Mouse (Mus musculus) lung, postnatal 25 days (tissue): Measurements from ENCODE around the gene Atad1.
"Not testable (repeated sequence)": the region's sequence is repeated elsewhere in the genome, so short reads cannot be mapped to it uniquely, and the experiment has no call there.

Experiments used
- DNase-seq: peaks from one replicate; pipeline ENCODE4 v3.0.0; 2022; ENCODE audit warnings: low spot score

The Atad1 gene

DNA sequence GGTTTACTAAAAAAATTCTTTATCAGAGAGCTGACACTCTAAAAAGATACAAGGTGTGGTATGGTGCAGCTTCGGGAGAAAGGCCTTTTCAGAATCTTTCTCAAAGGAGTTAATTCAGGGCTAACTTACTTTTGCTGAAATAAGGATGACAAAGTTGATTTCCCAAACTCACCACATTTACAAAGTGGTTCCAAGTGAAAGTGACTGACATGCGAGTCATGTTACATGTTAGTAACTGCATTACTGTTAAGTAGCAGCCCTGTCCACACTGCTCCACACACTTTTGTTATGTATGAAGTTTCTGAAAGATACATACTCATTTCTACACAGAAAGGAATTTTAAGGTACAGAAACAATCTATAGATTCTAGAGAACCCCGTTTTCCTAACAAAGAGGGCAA, 63.8 kb downstream of the Atad1 start:
- DNase-seq, result no peak

DNA sequence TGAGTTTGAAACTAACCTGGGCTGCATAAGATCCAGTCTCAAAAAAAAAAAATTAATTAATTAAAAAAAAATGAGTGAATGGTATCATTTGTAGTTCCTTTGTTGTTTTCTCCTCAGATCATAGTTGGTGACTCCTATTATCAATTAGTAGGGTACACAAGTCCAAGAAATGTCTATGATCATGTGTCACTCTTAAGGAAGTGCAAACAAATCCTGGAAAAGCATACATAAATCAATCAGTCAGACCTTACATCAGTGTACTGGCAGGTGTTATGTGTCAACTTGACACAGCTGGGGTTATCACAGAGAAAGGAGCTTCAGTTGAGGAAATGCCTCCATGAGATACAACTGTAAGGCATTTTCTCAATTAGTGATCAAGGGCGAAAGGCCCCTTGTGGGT, 71.8 kb downstream of the Atad1 start:
- not testable (repeated sequence) for DNase-seq

DNA sequence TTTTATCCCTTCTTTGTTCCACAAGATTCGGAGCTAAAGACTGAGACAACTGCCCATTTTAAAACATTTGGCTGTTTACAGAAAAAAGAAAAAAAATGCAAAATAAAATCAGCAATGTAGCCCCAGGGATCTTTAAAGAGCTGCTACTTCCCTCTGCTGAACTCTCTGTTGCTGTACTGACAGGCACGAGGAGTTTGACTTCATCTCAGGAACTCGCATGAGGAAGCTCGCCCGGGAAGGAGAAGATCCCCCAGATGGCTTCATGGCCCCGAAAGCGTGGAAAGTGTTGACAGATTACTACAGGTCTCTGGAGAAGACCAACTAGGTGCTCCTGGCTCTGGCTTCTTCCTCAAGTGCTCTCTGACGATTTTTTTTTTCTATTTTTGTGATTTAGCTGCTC, 74.3 kb downstream of the Atad1 start:
- DNase-seq, result no peak

DNA sequence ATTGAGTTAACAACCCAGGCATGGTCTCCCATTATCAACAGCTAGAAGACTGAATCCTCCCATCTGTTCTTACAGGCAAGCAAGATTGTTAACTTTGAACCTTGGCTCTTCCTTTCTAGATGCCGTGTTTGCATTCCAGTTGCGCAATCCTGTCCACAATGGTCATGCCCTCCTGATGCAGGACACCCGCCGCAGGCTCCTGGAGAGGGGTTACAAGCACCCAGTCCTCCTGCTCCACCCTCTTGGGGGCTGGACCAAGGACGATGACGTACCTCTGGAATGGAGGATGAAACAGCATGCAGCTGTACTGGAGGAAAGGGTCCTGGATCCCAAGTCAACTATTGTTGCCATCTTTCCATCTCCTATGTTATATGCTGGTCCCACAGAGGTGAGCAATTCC, 76.7 kb downstream of the Atad1 start:
- DNase-seq, result no peak

DNA sequence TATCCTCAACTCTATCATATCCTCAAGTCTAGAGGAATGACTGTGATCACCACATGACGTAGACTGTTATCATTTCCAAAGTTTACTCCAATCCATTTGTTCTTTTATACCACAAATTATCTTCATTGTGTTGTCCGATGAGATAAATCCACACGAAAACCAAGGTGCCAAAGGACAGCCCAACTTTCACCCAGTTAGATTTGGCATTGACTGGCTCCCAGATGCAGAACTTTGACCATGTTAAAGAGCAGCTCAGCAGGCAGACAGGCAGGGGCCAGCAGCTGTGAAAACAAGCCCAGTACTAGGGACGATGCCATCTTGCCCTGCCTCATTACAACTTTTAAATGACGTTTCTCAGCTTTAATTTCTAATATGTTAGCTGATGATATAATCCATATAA, 80.2 kb downstream of the Atad1 start:
- no peak for DNase-seq

DNA sequence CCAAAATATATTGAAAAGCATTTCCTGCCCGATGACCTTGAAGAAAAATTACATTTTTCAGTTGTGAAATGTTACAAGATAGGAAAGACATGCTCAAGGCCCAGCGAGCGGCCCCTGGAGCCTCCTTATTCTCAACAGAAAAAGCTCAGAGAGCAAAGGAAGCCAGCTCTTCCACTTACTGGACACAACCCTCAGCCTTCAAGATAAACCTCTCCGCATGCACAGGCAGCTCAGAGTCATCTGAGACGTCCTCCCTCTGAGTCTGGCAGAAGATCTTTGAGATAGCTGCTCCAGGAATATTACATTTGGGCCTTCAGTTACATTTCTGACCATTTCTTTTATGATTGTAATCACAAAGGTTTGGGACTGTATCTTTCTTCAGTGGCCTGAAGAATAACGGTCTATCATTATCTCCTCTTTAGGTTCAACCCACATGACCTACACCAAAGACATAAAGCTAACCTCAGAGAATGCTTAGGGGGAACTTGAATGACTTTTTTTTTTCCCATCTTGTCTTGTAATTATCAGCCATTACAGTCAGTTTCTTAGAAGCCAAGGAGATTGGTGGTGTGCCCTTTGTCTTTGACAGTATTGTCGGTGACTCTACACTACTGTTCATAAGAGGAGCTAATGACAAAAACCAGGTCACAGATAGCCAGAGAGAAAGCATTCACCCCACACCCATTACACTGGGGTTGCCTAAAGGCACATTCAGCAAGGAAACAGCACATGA, 85.8 kb downstream of the Atad1 start:
- no peak for DNase-seq

DNA sequence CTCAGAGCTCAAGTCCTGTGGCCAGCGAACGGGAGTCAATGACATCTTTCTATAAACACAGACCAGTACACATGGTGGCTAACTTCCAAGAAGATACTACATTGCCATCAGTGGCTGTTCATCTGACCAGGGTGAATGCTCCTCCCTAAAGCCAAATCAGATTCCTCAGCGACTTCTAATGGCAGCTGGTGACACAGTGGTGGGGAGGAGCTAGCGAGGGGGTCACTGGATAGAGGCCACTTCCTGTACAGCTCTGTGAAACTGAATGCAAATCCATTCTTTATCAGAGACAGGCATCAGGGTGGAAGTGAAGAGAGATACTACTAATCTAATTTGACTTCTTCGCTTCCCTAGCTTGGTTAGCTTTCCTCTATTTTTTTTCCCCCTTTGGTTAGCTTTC, 86.5 kb downstream of the Atad1 start:
- no peak for DNase-seq

DNA sequence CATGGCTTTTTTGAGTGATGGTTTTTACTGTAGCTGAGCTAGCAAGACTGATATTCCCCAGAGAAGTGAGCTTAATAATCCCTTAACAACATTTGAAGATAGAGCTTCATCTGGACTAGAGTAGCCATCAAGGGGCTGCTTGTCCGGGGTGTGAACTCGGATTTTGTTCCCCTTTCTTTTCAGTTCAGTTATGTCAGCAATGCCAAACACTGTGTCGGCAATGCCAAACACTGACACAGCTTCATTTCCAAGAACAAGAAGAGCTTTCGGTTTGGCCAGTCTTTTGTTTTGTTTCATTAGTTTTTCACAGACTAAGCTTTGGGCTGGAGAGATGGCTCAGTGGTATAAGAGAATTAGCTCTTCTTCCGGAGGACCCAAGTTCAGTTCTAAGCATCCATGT, 88.5 kb downstream of the Atad1 start:
- DNase-seq, result no peak

DNA sequence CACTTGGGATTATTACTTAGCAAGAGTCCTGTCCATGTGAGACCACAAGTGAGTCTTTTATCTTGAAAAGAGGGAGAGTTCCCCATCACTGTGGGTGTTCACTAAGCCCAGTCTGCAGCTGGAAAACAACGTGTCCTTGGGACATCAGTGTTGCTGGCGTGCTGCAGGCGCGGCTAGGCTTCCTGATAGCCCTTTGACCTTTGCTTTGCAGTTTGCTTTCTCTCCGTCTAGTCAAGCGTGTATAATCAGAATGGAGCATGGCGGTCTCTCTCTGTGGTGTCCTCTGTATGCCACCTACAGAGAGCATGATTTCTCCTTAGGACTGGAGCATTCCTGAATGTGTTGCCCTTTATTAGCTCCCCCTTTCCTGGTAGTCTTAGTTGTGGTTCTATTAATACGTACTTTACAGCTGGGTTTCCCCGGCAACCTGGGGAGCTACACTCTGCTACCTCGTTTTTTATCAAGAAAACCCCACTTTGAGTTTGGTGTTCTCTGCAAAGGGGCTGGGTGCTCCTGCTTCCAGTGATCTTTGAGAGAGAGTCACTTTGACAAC, 91.5 kb downstream of the Atad1 start:
- DNase-seq, result no peak

DNA sequence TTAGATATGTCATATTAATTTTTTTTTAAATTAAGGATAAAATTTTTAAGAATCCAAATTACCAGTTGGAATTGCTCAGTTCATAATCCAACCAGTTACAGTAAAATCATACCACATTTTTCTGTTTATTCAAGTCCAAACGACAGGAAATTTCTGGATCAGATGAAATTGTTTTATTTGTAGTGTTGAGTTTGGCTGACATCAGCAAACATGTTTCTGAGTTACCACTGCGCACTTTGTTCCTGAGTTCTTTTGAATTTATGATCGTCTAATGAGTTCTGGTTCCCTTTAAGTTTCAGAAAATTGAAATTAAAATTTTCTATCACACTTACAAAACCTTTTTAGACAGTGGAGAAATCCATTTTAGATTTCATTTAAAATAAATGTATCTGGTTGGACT, 93.2 kb downstream of the Atad1 start:
- DNase-seq, result no peak

DNA sequence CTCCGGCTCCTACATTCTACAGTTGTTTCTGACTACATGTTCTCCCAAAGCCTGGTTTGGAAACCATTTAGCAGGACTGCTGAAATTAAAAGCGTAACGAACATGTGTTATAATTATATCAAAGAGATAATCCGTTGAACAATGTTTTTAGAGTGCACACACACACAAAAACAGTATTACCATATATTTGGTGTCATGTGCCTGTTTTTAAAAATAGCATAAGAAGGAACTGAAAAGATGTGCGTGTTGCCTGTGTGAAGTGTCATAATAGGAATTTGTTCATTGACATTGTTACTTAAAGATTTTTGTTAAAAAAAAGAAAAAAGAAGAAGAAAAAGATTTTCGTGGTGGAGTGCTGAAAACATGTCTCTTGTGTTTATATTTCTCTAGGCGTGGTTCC, 93.6 kb downstream of the Atad1 start:
- DNase-seq, result no peak

DNA sequence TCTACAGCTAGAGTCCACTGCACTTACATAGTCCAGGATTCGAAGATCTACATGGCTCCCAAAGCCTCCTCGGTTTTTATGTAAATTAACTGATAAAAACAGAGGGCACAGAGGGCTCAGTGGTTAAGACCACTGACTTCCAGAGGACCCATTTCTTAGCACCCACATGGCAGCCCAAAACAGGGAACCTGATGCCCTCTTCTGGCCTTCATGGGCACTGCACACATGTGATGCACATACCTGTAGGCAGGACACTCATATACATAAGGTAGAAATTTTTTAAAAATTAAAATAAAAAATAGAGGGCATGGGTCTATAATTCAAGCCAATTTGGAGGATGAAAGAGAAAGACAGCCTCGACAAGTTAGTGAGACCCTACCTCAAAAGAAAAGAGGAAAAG, 95.9 kb downstream of the Atad1 start:
- no peak for DNase-seq

DNA sequence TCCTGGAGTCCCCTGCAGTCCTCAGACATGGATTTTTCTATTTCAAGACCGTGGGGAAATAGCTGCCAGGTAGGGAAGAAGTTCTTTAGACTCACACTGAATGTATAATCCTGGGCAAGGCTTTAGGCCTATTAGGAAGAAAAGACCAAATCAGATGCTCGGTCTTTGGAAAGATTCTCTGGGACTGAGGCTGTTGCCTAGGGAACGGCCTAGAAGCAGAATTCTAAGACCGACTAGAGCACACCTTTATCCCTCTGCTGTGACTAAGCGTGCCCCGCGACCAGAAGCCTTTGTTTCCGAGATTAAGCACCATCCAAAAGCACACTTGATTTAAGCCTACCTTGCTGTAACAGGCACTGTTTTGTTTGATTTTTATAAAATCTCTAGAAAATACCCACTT, 97.6 kb downstream of the Atad1 start:
- no peak for DNase-seq

DNA sequence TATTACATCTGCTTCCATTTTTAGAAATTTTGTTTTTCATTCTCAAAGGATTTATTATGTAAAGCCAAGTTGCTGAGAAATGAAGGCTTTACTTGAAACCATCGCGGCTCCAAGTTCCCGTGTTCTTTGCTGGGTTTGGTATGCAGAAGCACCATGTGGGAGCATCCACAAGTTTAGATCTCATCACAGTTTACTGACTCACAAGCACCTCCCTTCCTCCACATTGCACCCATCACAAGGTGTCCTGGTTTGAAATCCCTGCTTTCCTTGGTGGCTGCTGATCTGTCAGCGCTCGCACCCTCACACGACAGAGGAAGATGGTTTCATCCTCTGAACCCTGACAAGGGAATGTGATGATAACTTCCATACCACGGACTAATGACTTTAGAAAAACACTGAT, 98.1 kb downstream of the Atad1 start:
- DNase-seq, result no peak

DNA sequence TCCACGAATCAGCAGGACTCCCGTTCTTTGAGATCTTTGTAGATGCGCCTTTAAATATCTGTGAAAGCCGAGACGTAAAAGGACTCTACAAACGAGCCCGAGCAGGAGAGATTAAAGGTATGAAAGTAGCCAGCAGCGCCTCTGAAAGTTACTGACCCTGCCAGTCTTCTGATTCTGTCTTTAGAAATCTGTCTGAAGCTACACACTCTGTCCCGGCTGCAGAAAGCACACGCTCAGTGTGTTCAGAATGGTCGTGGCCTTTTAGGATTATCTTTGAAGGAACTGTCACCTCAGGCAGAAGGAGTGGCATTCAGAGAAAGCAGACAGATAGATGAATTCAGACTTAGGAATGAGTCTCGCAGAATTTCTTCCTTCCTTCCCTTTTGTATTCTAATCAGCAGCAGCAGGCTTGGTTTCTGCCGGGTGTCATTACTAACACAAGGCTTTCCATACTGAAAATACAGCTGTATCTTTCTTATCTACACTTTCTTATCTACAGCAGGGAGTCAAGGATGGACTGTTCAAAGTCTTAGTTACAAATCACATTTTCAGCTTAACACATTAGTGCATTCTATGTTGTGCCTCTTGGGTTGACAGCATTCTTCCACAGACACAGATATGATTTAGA, 101.2 kb downstream of the Atad1 start:
- no peak for DNase-seq

DNA sequence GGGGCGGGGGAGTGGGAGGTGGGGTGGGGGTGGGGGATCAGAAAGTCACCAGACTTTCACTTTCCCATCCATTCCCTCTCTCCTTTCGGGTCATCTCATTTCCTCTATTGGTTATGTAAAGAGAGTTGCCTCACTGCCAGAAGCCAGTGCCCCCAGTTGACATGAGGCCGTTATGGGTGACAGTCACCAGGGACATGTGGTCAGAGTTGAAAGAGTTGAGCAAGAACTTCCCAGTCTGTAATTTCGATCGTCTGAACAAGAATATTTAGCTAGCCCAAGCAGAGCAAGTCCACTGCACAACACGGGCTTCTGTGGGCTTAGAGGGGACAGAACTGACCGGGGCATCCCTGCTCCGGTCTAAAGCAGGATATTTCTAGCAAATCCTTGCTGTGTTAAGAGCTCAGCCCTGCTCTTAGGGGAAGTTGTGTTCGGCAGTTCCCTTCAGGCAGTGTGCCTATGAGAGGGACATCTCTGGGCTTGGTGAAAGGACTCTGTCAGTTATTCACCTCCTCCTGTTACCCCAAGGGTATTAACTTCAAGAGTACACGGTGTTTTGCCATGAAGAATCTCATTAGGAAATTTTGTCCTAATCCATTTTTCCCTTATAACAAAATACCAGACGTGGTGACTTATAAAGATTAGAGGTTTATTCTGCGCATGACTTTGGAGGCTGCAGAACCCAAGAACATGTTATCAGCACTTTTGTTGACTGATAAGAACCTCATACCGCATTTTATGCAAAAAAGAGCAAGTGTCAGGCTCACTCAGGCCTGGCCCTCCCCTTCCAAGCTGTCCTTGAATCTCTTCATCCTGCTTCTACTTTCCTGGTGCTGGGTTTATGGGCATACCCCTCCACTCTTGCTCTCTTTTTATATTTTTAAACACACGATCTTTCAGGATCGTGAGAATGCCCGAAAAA, 102.0 kb downstream of the Atad1 start:
- peak; percentile 53 for DNase-seq

DNA sequence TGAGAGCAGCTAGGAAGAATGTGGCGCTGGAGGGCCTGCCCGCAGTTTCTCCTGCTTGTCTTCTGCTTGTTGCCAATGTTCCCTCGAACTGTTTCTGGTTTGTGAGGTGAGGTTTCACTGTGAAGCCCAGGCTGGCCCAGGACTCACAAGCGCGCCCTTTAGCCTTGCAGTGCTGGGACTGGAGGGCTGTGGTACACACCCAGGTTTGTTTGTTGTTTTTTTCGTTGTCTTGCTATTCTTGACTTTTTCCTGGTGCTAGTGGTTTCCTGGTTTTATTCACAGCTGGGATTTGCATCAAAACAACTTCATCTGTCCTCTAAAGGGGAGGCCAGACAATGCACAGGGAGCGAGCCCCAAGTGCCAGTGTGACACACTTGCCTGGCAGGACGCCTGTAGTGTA, 104.7 kb downstream of the Atad1 start:
- no peak for DNase-seq

DNA sequence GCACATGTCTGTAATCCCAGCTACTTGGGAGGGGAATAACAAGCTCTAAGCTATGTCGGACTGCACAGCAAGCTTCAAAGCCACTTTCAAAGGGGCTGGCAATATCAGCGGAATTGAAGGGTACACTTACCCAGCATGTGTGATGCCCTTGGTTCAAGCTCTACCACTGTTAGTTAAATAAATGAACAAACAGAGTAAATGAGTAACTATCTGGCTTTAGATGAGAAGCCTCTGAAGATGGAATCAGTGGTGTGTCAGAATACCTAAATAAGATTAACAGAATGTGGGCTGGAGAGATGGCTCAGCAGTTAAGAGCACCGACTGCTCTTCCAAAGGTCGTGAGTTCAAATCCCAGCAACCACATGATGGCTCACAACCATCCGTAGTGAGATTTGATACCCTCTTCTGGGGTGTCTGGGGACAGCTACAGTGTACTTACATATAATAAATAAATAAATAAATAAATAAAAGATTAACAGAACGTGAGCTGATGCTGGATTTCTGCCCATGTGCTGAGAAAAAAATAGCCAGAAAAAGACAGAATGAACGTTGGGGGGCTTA, 110.9 kb downstream of the Atad1 start:
- DNase-seq, result no peak

DNA sequence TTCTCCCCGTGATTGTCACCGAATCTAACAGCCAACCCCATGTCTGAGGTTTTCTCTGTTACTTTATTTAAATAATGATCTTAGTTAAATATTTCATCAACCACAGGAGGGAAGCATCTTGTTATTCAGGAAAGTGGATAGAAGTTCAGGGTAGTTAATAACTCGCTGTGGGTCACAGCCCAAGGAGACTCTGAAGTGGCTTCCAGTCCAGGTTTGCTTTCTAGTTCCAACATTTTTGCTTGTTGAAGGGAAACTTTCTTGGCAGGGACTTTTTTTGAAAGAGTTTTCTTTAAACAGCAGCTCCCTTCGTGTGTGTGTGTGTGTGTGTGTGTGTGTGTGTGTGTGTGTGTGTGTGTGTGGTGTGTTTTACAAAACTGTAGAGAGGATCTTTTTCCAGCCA, 112.0 kb downstream of the Atad1 start:
- no peak for DNase-seq

DNA sequence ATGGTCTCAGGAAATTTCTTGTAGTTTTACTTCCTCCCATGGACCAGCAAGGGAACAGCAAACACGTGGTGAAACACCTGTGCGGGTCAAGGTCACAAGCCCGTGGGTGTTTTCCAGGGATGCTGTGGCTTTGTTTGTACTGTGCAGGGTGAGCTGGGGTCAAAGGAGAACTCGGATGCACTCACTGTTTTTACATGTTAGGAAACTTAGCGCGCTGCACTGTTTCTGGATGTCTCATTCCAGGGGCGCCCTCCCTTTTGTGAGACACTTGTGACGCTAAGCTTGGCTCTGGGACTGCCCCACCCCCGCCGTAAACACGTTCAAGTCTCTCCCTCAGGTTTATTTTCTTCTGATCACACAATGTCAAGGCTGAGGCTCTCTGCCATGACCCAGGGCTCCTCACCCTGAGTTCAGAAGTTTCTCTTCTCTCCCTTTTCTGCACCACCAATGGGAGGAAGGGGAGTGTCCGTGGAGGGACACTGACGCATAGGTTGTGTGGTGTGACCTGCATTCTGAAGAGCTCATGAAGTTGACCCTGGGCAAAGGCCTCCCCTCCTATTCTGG, 112.7 kb downstream of the Atad1 start:
- no peak for DNase-seq

DNA sequence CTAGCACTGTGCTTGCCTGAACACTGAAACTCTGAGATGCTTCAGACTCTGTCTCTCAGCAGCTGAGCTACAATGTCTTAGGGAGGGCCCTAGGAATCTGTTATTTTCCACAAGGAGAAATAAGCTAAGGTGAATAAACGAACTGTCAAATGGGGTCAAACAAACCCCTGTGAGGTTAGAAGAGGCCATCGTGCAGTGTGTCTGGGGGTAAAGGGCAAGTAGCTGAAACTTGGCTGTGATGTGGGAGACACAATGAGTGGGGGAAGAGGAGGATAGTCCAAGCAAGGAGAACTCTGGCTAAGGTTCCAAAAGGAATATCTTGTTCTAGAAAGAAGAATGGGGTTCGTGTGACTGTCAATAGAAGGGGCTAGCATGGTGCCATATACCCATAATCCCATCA, 117.4 kb downstream of the Atad1 start:
- no peak for DNase-seq
